8 mouse cellular contexts compared by ENCODE assay signal in genomic region chr5:44303886-44304855, GRCm38 (mm10).
DNase-seq lines count a peak whose midpoint lies in the region; ATAC-seq and TF ChIP-seq lines count a peak whose summit lies in the region.

No protein-coding gene starts in this region.

- ATAC-seq in kidney, postnatal 0 days (replicated peaks; ENCODE audit: low FRiP score, low read depth), result no peak
- ATAC-seq in neural tube, embryonic 12.5 days (ENCODE audit: low FRiP score, low read depth), result peak; percentile 74; the same call in 1 of the 2 replicates

- no peaks in the 10 kb centered on the region for H3K9me3 ChIP-seq in kidney, postnatal 0 days (replicated peaks; ENCODE audit: low read length)
- H3K9me3 ChIP-seq in neural tube, embryonic 12.5 days, result no peaks in the 10 kb centered on the region

- intact Hi-C loops in gastrocnemius, postnatal 36 days (cut with DNase I), result loop anchor here (5.0 to 10.0 kb wide), 3 partner anchors 531 to 1098 kb away; no protein-coding TSS in a partner anchor

- no peak for TF ChIP-seq POLR2A in liver, adult 2 months (IDR thresholded peaks at IDR 0.05; ENCODE audit: extremely low read depth, insufficient read depth, low read length)

- H3K27ac ChIP-seq in kidney, postnatal 0 days, result no peak overlapping the region
- no peak overlapping the region for H3K27ac ChIP-seq in liver, adult 2 months (replicated peaks; ENCODE audit: insufficient read depth, low read depth, low read length)
- no peak overlapping the region for H3K27ac ChIP-seq in neural tube, embryonic 12.5 days

- H3K4me2 ChIP-seq in kidney, postnatal 0 days (ENCODE audit: low read length), result 0 out of 2 replicates have a peak overlapping the region, but pooled peaks have one; percentile 9
- H3K4me2 ChIP-seq in neural tube, embryonic 12.5 days (replicated peaks), result no peak overlapping the region

- H3K79me2 ChIP-seq in liver, adult 2 months (ENCODE audit: control insufficient read depth, insufficient read depth, low read length), result no peaks in the 10 kb centered on the region

- H3K27me3 ChIP-seq in kidney, postnatal 0 days (ENCODE audit: insufficient read depth, low read length), result no peaks in the 10 kb centered on the region
- H3K27me3 ChIP-seq in liver, adult 2 months (ENCODE audit: control insufficient read depth, insufficient read depth, low read length), result peaks cover 7% of the 10 kb centered on the region; the same call in 1 of the 2 replicates
- H3K27me3 ChIP-seq in neural tube, embryonic 12.5 days (replicated peaks), result no peaks in the 10 kb centered on the region

- H3K36me3 ChIP-seq in kidney, postnatal 0 days (ENCODE audit: insufficient read depth, low read length), result no peaks in the 10 kb centered on the region
- H3K36me3 ChIP-seq in liver, adult 2 months (ENCODE audit: control insufficient read depth, insufficient read depth, low read length), result no peaks in the 10 kb centered on the region
- H3K36me3 ChIP-seq in neural tube, embryonic 12.5 days, result no peaks in the 10 kb centered on the region

- H3K4me3 ChIP-seq in kidney, postnatal 0 days (replicated peaks; ENCODE audit: low read depth, low read length), result no peak overlapping the region
- no peak overlapping the region for H3K4me3 ChIP-seq in liver, adult 2 months (ENCODE audit: insufficient read depth, low read depth, low read length)
- H3K4me3 ChIP-seq in neural tube, embryonic 12.5 days, result no peak overlapping the region

- TF ChIP-seq CTCF in kidney, postnatal 0 days (IDR thresholded peaks at IDR 0.05; ENCODE audit: low read depth), result peak; percentile 94
- TF ChIP-seq CTCF in liver, adult 2 months (IDR thresholded peaks at IDR 0.05; ENCODE audit: low read depth, low read length), result peak; percentile 61

- H3K9ac ChIP-seq in kidney, postnatal 0 days (ENCODE audit: low read depth, low read length), result no peak overlapping the region
- H3K9ac ChIP-seq in liver, adult 2 months (ENCODE audit: low read depth, low read length), result no peak overlapping the region
- H3K9ac ChIP-seq in neural tube, embryonic 12.5 days, result no peak overlapping the region

- H3K4me1 ChIP-seq in kidney, postnatal 0 days (replicated peaks; ENCODE audit: insufficient read depth, low read length), result no peaks in the 10 kb centered on the region
- H3K4me1 ChIP-seq in liver, adult 2 months (ENCODE audit: control insufficient read depth, insufficient read depth, low read length), result no peaks in the 10 kb centered on the region
- H3K4me1 ChIP-seq in neural tube, embryonic 12.5 days, result peaks cover 5% of the 10 kb centered on the region; the same call in 1 of the 2 replicates

- DNase-seq in A20 (ENCODE audit: low read depth, low spot score) (peak; percentile 57), ZHBTc4 (ENCODE audit: low read depth, low spot score) (peak; percentile 69)
- DNase-seq in cerebellum, postnatal 4 days (ENCODE audit: low spot score in 2 of 2), result peak; percentile 55 to 73
- peak; percentile 11 to 27 for DNase-seq in gastrocnemius, postnatal 36 days
- peak; percentile 89 for DNase-seq in kidney, postnatal 0 days (ENCODE audit: low spot score)
- DNase-seq in liver, adult 2 months (ENCODE audit: extremely low read depth, low read depth, low spot score), result peak; percentile 18
- peak; percentile 20 to 41 for DNase-seq in urinary bladder, postnatal 36 days (ENCODE audit: low spot score in 2 of 2)

- 26% methylated on average over 14 of the region's 14 CpGs for WGBS in kidney, postnatal 0 days
- 35% methylated on average over 14 of the region's 14 CpGs for WGBS in liver, adult 2 months
- 38% methylated on average over 14 of the region's 14 CpGs for WGBS in neural tube, embryonic 12.5 days

Comparison
In these comparisons a context has a peak if more than half of its experiments do, and no peak if none do; other contexts are left out.
1. DNase-seq: peak in every context shown above with its lines; median percentile 89 in kidney, postnatal 0 days; 69 in ZHBTc4; 64 in cerebellum, postnatal 4 days; 57 in A20; 30 in urinary bladder, postnatal 36 days; 19 in gastrocnemius, postnatal 36 days; 18 in liver, adult 2 months.